Mouse (Mus musculus) MEL (cell line): ENCODE measurements around the gene Ccdc157. TPM values are rescaled to one million over a fixed set of nuclear protein-coding genes. Genes with fewer than 3 reads are reported as not detected.

ENCODE experiments used
- DNase-seq: peaks from one replicate; pipeline ENCODE4 v3.0.0; 2011; ENCODE audit warnings: low read depth, low spot score
- H3K27ac ChIP-seq: 2 replicates; pipeline ENCODE4 v1.5.1; 2012; ENCODE audit warnings: low read depth, mild to moderate bottlenecking, control low read depth, low read length, moderate library complexity; ENCODE audit not compliant: control insufficient read depth
- H3K27me3 ChIP-seq, 2 experiments: fragments of 150-350 bp in 1 of 2; sonication (generic) in 1 of 2; 2 replicates each; pipeline ENCODE4 v1.6.1; 2012; ENCODE audit warnings: low read length in 2 of 2, mild to moderate bottlenecking in 2 of 2, improper control_type of control experiment in 1 of 2, moderate library complexity in 1 of 2; ENCODE audit not compliant: insufficient read depth in 2 of 2, control insufficient read depth in 1 of 2
- H3K36me3 ChIP-seq, 2 experiments: 2 replicates each; pipeline ENCODE4 v1.6.1; 2012 to 2014; ENCODE audit warnings: low read length in 2 of 2, improper control_type of control experiment in 1 of 2, inconsistent platforms in 1 of 2, mild to moderate bottlenecking in 1 of 2; ENCODE audit not compliant: insufficient read depth in 2 of 2, control insufficient read depth in 1 of 2
- H3K4me1 ChIP-seq, 2 experiments: fragments of 150-350 bp in 1 of 2; sonication (generic) in 1 of 2; 2 replicates each; pipeline ENCODE4 v1.6.1; 2012; ENCODE audit warnings: low read length in 2 of 2, improper control_type of control experiment in 1 of 2, mild to moderate bottlenecking in 1 of 2; ENCODE audit not compliant: insufficient read depth in 2 of 2, control insufficient read depth in 1 of 2
- H3K4me3 ChIP-seq, 2 experiments: fragments of 150-350 bp in 1 of 2; sonication (generic) in 1 of 2; 2 replicates each; pipeline ENCODE4 v1.5.1; 2012; ENCODE audit warnings: low read depth in 2 of 2, low read length in 2 of 2, mild to moderate bottlenecking in 2 of 2, moderate library complexity in 2 of 2, control low read depth in 1 of 2, improper control_type of control experiment in 1 of 2; ENCODE audit not compliant: control insufficient read depth in 1 of 2, insufficient read depth in 1 of 2
- H3K79me2 ChIP-seq: 2 replicates; pipeline ENCODE4 v1.6.1; 2012; ENCODE audit warnings: mild to moderate bottlenecking, low read length, moderate library complexity; ENCODE audit not compliant: control insufficient read depth, poor library complexity, insufficient read depth
- H3K9ac ChIP-seq: 2 replicates; pipeline ENCODE4 v1.6.1; 2012; ENCODE audit warnings: low read depth, mild to moderate bottlenecking, control low read depth, low read length, moderate library complexity; ENCODE audit not compliant: control insufficient read depth, poor library complexity, severe bottlenecking
- H3K9me3 ChIP-seq: fragments of 150-350 bp; sonication (generic); replicated peaks from 2 replicates; pipeline ENCODE4 v1.6.1; 2012; ENCODE audit warnings: mild to moderate bottlenecking, low read length, improper control_type of control experiment, moderate library complexity; ENCODE audit not compliant: insufficient read depth
- ETS1 ChIP-seq: IDR thresholded peaks from 2 replicates; pipeline ENCODE4 v1.6.1; 2012; ENCODE audit warnings: low read depth, mild to moderate bottlenecking, inconsistent platforms, low read length, improper control_type of control experiment, moderate library complexity
- GATA1 ChIP-seq: IDR thresholded peaks from 2 replicates; pipeline ENCODE4 v1.6.1; 2011; ENCODE audit warnings: low read depth, low read length, improper control_type of control experiment
- HCFC1 ChIP-seq: IDR thresholded peaks from 2 replicates; pipeline ENCODE4 v1.6.1; 2012; ENCODE audit warnings: low read depth, mild to moderate bottlenecking, inconsistent platforms, low read length, improper control_type of control experiment, moderate library complexity
- MAZ ChIP-seq: IDR thresholded peaks from 2 replicates; pipeline ENCODE4 v1.6.1; 2012; ENCODE audit warnings: low read depth, mild to moderate bottlenecking, inconsistent platforms, low read length, improper control_type of control experiment
- MYB ChIP-seq: IDR thresholded peaks from 2 replicates; pipeline ENCODE4 v1.6.1; 2011; ENCODE audit warnings: mild to moderate bottlenecking, low read depth, low read length, improper control_type of control experiment
- POLR2AphosphoS2 ChIP-seq: IDR thresholded peaks from 2 replicates; pipeline ENCODE4 v1.6.1; 2011; ENCODE audit warnings: low read length, improper control_type of control experiment
- RCOR1 ChIP-seq: IDR thresholded peaks from 2 replicates; pipeline ENCODE4 v1.6.1; 2012; ENCODE audit warnings: low read depth, mild to moderate bottlenecking, inconsistent platforms, low read length, improper control_type of control experiment
- polyA plus RNA-seq, 2 experiments: library from polyadenylated mRNA; stranded (reverse) in 1 of 2; unstranded in 1 of 2; fragments of >175 nt in 1 of 2; fragments of >200 nt in 1 of 2; gene quantifications; 2 replicates each; pipeline versions ENCODE4 v1.2.1 to v1.2.4; 2012; ENCODE audit warnings: low replicate concordance in 2 of 2, low read depth in 1 of 2; ENCODE audit not compliant: insufficient read length in 2 of 2, insufficient read depth in 1 of 2, missing spikeins in 1 of 2
- total RNA-seq: library from RNA; depleted of rRNA; stranded (reverse); fragments of 300-350 nt; gene quantifications from 2 replicates; pipeline ENCODE4 v1.2.3, GENCODE M21; 2012

Ccdc157 gene
- total and polyA plus RNA-seq, 3 experiments = 2.0 to 2.9 TPM; not detected in 1

DNA sequence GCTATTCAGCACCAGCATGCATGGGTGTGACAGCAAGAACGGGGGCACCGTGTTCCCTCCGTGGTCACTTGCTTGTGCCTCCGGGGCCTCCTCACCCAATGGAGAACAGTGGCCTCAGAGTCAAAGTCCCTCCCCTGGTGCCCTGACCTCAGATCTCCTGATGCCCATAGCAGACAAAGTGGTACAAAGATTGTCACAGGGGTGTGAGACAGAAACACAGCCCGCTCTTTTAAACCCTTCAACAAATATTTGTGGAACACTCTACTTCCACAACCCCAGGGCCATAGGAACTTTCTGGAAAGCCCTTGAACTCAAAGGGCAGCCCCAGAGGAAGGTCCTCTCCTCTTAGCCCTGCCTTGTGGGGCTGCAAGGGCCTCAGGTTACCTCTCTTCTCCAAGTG lies 37.9 kb downstream of the Ccdc157 start:
- peak overlapping the region; percentile 63 for H3K9ac ChIP-seq
- no peaks in the 10 kb centered on the region for H3K79me2 ChIP-seq
- peak overlapping the region; percentile 82 for H3K27ac ChIP-seq
- peaks cover 8 to 38% of the 10 kb centered on the region in 2 experiments; a peak in 3 of 4 replicates for H3K4me1 ChIP-seq
- TF ChIP-seq HCFC1 = no peak
- TF ChIP-seq MAZ = no peak
- TF ChIP-seq MYB = no peak
- H3K36me3 ChIP-seq = peaks cover 0 to 16% of the 10 kb centered on the region in 2 experiments; a peak in 2 of 4 replicates
- H3K4me3 ChIP-seq = peak overlapping the region; percentile 51 to 76
- H3K27me3 ChIP-seq = no peaks in the 10 kb centered on the region
- DNase-seq = no peak
- no peaks in the 10 kb centered on the region for H3K9me3 ChIP-seq

GRCm38 (mm10) chr11:4121691-4122090 lies 38.4 kb downstream of the Ccdc157 start:
- Histone ChIP-seq H3K4me3 (no peak overlapping the region), H3K9ac (no peak overlapping the region), H3K36me3 (peaks cover 0 to 20% of the 10 kb centered on the region in 2 experiments; a peak in 2 of 4 replicates), H3K27ac (no peak overlapping the region), H3K79me2 (no peaks in the 10 kb centered on the region), H3K27me3 (no peaks in the 10 kb centered on the region), H3K9me3 (no peaks in the 10 kb centered on the region), H3K4me1 (peaks cover 9 to 44% of the 10 kb centered on the region in 2 experiments; a peak in 3 of 4 replicates)
- no peak for TF ChIP-seq GATA1
- no peak for TF ChIP-seq POLR2AphosphoS2
- DNase-seq = no peak

DNA sequence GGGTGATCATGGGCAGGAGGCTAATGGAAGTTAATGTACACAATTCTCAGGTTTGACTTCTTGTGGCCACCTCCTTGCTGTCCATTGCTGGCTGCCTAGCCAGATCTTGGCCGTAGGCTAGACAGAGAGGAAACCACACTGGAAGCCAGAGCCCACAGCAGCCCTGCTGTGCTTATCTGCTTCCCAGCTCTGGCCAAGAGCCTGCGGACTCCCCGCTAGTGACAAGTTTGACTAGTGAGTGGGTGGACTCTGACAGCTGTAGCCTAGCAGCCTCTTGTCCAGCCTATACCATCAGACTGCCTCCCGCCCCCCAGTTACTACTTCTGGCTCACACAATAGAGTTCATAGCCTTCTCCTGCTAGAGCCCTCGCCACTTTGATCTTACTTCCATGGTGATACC lies 40.5 kb downstream of the Ccdc157 start:
- Histone ChIP-seq H3K27ac (no peak overlapping the region), H3K9me3 (no peaks in the 10 kb centered on the region), H3K9ac (no peak overlapping the region), H3K36me3 (peaks cover 0 to 37% of the 10 kb centered on the region in 2 experiments; a peak in 2 of 4 replicates), H3K27me3 (no peaks in the 10 kb centered on the region), H3K4me3 (no peak overlapping the region), H3K79me2 (no peaks in the 10 kb centered on the region), H3K4me1 (peaks cover 25 to 64% of the 10 kb centered on the region in 2 experiments)
- DNase-seq = peak; percentile 50
- TF ChIP-seq ETS1 (0 out of 2 replicates have a peak, but pooled peaks have one; percentile 18), RCOR1 (no peak), GATA1 (peak; percentile 35; the same call in 1 of the 2 replicates)
